Mouse (Mus musculus) spleen, embryonic (tissue): ENCODE data around the gene Gramd2.
"Not testable (repeated sequence)": the region's sequence is repeated elsewhere in the genome, so short reads cannot be mapped to it uniquely, and the experiment has no call there.

Experiments used
- CTCF ChIA-PET: fragments of 350-600 bp; sonication (Branson Sonifier 250); formaldehyde crosslinking; loops from one replicate; lab custom pipeline; 2022; lab: Charles Lee

The Gramd2 gene

DNA sequence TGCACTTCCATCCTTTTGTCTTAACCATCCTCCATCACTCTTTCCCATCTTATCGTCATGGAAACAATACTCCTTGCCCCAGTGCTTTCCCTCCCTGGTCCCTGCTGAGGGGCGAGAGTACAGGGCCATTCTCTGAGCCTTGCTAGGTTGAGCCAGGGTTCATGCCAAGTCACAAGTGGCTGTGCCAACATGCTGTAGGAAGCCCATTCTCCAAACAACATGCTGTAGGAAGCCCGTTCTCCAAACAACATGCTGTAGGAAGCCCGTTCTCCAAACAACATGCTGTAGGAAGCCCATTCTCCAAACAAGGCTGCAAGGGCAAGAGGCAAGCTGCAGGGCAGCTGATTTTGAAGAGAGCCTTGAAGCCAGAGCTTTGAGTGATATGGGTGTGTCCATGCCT, 38.3 kb downstream of the Gramd2 start:
- CTCF ChIA-PET: no interaction called here

DNA sequence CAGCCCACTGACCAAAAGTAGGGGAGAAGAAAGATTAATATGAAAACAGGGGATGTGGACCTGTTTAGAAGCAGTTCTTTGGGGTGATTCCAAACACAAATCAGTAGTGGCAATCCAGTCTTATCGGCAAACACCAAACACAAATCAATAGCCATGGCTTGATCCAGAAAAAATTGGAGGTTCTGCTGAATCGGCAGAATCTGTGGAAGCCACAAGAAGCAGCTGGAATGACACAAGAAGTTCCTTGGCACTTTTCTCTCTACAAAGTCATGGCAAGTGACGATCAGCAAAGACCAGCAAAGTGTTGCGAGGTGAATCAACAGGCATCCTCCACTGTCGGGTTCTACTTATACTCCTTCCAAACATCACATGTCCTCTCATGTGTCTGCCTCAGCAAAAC, 41.2 kb downstream of the Gramd2 start:
- CTCF ChIA-PET: no interaction called here

DNA sequence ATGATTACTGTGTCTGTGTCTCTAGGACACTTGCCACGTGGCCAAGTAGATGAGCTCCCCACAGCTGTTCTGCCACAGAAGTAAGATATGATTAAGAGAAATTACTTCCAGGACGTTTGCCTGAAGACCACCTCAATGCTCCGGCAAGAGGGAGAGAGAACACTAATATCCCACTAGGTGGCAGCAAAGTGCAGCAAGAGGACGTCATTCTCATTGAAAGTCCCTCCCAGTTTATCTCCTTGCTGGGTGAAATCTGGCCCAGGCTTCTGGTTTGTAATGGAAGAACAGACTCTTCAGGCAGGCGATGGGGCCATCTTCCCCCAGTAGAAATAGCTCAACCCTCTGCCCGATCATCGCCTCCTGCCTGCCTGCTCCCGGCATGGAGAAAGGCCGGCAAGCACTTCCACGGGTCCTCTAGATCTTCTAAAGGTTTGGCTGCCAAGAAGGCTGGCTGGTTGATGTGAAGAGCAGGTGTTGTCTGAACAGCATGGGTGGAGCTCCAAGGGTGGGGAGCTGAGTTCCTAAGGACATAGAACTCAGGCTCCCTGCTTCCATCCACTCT, 43.2 kb downstream of the Gramd2 start:
- CTCF ChIA-PET: interaction anchor here (0.7 to 1.2 kb wide), 2 partner anchors 246 to 326 kb away, joined by 3 read pairs; no protein-coding TSS in a partner anchor

DNA sequence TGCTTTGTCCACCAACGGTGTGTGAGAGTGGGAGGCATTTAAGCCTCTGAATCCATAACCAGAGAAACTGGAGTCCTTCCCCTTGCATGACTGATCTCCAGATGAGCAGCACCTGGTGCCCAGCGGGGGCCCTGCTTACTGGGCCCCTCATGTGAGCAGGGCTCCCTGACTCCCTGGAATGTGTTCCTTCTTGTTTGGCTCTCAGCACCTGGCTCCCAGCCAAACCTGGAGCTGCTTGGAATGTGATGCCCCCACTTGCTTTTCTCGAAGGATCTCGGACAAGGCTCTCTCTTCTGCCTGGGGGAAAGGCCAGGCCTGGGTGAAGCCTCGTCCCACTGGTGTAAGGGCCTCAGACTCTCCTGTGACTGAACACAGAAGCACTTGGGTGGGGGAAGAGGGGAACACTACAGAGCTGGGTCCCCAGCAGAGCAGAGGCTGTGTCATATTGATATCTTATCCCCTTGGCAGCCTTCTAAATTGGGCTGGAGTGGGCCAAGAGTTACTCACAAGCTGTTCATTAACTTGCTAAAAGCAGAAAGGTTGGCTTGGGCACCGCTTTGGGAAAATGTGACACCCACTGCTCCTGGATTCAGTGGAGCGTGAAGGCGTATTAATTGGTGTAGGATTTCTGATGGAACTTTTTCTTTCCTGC, 44.0 kb downstream of the Gramd2 start:
- CTCF ChIA-PET: interaction anchor here (1.2 kb wide), 1 partner anchor 245 kb away, joined by 3 read pairs; no protein-coding TSS in a partner anchor

DNA sequence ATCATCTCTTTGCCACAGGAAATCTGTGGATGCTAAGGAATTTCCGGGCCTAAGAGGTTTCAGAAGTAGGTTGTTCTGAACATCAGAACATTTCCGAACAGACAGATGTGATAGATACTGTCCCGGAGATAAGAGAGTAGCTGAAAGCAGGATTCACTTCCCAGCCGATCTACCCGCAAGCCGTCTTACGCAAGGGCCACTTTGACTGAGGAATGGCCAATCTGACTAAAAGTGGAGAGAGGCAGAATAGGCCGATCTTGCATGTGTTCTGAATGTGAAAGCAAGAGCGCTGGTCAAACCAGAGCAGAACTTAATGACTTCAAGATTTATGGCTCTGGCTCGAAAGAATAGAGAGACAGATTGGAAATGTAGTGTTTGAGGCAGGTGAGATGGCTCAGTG, 45.6 kb downstream of the Gramd2 start:
- CTCF ChIA-PET: no interaction called here

DNA sequence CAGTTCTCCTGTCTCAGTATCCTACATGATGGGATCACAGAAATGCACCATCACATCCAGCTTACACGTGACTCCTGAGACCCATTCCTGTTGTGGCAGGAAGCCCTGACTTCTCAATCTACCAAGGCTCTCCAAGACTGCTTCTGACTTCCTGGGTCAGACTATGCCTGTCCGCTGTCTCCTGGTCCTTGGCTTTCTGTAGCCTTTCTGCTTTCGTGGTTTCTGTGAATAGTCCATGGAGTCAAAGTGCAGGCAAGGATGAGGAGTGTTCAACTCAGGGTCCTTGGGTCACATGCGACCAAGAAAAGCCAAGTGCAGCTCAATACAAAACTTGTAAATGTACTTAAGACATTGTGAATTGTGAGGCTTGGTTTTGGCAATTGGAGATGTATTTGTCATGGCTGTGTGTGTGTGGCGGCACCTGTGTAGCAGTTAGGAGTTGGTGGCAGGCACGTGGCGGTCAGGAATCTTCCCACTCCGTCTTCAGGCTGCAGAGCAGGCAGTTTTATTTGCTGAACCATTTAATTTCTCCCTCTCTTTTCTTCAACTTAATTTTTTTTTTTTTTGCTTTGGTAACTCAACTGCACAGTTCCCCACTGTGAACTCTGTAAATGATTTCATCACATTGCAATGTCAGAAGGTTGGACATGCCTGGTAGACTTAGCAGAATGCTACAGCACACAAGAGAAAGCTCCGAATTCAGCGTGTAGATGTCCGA, 47.8 kb downstream of the Gramd2 start:
- CTCF ChIA-PET: interaction anchor here (0.6 kb wide), 1 partner anchor 104 kb away, joined by 4 read pairs; no protein-coding TSS in a partner anchor

DNA sequence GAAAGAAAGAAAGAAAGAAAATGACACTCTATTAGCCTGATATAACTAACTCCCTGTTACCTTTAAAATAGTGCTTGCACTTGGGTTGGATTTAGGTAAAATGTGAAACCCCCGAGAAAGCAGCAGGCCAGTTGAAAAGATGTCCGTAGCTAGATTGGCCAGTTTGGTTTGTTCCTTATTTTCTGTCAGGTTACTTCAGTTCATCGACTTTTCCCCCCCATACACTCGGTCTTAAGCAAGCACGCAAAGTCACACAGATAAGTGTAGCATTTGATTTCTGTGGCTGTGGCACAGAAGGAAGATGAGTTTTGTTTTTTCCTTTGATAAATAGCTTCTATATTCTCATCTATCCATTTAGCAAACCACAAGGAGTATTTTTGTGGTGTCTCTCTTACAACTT, 51.2 kb downstream of the Gramd2 start:
- CTCF ChIA-PET: no interaction called here

DNA sequence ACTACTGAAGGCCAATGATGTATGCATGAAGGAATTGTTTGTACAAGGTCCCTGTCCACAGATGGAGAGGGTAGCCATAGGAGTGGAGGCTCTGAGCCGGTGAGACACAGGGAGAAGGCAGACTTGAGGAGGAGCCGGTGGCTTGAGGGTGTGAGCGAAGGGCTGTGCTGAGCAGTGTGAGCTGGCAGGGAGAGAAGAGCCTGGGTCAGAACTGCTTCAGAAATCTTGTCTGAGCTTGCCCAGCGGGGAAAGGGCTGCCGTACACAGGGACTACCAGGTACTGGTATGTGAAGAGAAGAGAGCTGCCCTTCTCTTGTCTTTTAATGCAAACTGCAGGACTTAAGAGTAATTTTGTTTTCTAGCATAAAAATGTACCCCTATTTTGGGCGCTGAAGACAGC, 53.1 kb downstream of the Gramd2 start:
- CTCF ChIA-PET: no interaction called here

DNA sequence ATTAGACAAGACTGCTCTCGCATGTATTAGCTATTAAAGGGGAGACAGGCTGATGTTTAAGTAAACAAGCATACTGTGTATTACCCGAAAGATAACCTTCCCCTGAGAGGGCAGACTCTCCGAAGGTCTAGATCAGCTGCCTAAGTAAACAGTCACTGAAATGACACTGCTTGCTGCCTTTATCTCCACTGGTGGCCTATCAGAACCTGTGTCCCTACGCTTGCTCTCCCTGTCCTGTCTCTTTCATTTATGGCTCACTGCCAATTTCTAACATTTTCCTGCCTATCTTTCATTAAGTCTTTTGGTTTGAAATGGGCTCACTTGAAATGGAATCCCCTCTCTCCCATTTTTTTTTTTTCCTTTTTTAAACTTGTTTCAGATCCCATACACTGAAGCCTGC, 55.5 kb downstream of the Gramd2 start:
- CTCF ChIA-PET: no interaction called here

DNA sequence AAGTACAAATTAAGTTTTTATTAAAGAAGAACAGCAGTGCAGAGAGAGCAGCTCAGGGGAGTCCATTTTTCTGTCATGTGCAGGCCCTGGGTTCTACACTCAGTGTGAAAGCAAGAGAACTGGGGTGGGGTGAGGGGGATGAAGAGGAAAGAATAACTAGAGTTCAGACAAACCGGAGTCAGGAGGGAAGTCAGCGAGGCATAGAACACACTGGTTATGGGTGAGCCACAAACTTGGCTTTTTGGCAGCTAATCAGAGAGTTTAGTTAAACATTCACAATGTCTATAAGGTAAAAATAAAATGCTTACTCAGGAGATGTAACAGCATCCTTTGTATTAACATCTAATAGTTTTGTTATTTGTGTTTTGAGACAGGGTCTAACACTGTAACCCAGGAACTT, 60.6 kb downstream of the Gramd2 start:
- CTCF ChIA-PET: no interaction called here

DNA sequence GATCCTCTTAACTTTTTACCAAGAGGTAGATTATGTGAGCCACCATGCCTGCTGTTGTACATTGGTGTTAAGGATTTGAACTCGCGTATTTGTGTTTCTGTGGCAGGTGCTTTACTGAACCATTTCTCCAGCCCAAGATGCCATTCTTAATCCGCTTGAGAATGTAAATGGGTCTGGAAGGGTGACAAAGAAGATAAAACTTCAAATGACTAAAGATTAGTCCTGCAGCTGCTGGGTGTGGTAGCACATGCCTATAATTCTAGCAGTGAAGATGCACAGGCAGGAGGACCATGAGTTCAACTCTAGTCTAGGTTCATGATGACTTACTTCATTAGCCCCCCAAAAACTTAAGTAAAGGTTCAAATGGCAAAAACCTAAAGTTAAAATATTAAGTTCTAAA, 64.0 kb downstream of the Gramd2 start:
- CTCF ChIA-PET: no interaction called here

DNA sequence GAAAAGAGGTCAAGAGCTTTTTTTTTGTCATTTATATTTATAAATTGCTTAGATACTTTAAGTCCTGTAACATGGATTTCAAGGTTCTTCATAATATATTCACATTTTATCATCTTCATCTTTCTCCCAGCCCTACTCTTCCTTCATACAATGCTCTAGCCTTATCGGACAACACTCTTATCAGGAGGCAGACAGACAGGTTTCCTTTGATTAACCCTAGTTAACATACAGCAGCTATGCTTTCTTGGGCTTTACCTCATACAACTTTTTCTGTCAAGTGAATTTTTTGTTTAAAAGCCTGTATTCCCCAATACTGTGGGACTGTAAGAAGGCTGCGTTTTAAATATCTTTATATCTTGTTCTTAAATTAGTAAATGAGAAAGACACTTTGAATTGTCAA, 68.4 kb downstream of the Gramd2 start:
- CTCF ChIA-PET: interaction anchor here (0.7 kb wide), 1 partner anchor 47 kb away, joined by 9 read pairs; no protein-coding TSS in a partner anchor

DNA sequence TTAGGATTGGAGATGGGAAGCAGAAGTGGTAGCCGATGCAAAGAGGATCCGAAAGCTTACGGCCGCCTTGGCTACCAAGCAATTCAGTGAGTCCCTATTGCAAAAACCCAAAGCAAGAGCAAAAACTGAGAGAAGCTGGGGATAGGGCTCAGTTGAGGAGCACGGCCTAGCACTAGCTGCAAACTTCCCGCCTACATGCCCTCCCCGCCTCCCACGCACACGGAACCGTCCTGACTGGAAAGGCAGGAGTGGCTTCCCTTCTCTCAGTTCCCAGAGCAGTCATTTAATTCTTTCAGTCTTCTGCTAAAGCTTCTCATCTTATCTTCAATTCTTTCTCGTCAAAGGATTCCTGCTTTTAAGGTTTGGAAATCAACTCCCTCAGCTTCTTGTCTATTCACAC, 69.0 kb downstream of the Gramd2 start:
- CTCF ChIA-PET: interaction anchor here (0.6 kb wide), 1 partner anchor 318 kb away, joined by 3 read pairs; no protein-coding TSS in a partner anchor

DNA sequence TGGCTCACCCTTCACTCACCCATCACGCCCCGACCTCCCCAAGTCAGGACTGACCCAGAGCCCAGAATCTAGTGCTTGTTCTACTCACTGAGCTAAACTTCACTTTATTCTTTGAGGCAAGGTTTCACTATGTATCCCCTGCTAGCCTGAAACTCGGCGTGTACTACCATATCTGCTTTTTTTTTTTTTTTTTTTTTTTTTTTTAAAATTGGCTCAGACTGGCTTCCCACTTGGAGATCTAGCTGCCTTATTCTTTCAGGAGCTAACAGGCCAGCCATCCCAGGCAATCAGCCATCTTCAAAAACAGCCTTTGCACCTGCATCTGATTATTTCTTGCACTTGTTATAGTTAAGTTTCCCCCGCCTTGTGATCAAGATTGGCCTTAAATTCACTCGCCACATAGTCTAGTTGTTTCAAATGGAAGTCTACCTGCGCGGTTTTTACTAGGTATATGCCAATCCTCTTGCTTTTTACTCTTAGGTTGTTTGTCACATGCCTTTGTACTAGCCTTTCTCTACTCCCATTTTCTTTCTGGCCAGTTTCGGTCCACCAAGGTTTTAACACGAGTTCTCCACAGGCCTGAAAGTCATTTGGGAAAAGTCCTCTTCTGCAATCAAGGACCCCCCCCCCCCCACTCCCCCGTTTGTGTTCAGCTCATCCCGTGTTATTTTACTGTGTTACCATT, 69.8 kb downstream of the Gramd2 start:
- CTCF ChIA-PET: no interaction called here

DNA sequence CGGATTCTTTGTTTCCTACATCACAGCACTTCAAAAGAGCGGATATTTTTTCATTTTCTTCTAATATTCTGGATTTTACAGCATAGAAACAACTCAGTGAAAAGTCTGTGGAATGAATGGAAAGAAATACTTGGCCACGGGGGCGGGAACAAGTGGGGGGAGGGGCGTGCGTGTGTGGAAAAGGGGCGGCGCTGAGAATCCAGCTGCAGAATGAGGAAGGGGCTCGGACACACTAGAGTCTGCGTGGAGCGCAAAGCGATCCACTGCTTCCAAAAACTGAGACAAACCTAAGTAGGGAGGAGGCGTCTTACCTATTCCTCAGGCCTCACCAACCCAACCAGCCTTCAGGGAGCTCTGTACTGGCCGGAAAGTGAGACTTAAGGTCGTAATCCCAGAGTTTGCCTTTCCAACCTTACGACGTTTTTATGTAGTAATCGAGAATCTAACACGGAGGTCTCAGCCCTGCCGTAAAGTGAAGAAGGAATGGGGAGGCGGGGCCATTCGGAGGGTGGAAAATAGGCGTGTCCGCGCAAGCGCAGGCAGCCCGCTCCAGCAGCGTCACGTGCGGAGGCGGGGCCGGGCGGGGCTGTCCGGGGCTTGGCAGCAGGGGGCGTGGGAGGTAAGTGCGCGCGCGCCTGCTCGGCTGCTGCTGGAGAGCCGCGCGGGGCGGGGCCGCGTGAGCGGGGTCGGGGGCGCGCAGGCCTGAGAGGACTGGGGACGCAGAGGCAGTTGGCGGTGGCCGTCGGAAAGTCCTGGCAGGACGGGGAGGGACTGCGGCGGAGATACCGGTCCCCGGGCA, 70.5 kb downstream of the Gramd2 start, which contains the start of the genes Senp8 and Myo9a:
TSS of gene Senp8 (minus strand) at position 444 of the 799 bp plus-strand sequence.
TSS of gene Myo9a (plus strand) at position 630 of the 799 bp plus-strand sequence.
- CTCF ChIA-PET: no interaction called here

DNA sequence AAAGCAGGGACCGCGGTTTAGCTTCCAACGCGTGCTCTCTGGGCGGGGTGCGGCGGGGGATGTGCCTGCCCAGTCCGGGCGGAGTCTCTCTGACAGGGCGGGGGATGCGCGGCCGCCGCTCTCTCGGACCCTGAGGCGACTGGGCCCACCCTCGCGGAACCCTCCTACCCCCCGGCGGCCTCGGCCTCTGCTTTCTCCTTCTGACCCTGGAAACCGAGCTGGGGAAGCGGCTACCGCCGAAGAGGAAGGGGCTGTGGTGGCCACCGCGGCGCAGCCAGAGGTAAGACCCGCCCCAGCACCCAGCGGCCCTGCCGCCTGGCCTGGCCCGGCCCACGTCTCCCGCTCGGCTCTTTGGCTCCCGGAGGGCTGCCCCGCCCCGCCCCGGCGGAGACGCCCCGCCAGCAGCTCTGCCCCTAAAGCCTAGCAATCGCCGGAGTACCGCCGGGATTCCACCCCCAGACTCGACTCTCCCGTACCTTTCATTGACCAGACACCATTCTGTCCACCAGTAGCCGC, 71.2 kb downstream of the Gramd2 start:
- CTCF ChIA-PET: no interaction called here

DNA sequence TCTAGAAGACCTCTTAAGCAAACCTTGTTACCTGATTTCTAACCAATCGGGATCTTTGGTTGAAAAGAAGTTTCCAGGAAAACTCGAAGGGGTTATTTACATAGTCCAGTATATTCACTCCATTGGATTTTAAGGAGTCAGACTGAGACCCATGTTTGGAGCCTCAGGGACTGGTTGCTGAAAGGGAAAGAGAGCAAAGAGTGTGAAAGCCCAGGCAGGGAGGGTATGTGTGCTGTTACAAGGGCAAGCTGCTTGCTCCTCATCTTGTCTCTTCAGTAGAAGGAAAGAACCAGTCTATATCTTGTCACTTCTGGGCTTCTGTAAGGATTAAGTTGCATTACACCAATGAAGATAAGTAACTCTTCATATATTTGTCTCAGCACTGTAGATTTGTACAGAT, 72.0 kb downstream of the Gramd2 start:
- CTCF ChIA-PET: no interaction called here

DNA sequence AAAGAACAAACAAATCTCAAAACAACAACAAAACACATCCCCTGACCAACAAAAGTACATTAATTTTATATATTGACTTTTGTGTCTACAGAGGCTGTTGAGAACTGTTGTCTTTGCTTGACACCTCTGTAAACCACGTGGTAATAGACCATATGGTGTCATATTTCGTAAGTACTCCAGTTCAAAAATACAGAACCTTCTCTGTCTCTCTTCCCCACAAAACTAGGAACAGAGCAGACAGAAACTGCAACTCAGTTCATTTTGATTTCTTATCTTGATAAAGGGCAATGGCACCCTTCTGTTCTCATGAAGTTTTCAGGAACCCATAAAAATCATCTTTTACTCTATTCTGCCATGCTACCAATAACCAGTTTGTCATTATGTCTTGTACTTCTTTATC, 75.3 kb downstream of the Gramd2 start:
- CTCF ChIA-PET: no interaction called here

DNA sequence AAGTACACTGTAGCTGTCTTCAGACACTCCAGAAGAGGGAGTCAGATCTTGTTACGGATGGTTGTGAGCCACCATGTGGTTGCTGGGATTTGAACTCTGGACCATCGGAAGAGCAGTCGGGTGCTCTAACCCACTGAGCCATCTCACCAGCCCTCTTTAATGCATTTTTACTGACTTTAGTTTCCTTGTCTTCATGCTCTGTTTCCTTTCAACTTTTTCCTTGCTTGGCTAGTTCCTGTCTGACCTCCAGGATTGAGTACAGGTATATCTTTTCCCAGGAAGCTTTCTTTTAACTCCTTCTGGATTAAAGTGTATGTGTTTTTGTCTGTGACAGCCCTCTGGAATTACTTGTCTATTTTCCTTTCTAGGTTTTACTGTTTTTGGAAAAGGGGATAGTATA, 77.1 kb downstream of the Gramd2 start:
- CTCF ChIA-PET: interaction anchor here (0.6 to 0.9 kb wide), 2 partner anchors 19 to 1193 kb away, joined by 3 read pairs; no protein-coding TSS in a partner anchor

DNA sequence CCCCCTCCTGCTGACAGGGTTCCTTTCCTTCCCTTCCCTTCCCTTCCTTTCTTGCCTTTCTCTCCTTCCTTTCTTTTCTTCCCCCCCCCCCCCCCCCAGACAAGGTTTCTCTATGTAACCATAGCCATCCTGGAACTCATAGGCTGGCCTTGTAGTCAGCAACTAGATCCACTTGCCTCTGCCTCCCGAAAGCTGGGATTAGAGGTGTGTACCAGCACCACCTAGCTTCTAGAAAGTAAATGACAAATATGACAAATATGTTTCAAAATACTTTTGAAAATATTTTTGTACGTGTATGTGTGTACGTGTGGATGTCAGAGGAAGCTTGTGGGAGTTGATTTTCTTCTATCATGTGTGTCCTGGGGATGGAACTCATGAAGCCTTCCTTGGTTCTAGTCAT, 80.6 kb downstream of the Gramd2 start:
- CTCF ChIA-PET: no interaction called here

DNA sequence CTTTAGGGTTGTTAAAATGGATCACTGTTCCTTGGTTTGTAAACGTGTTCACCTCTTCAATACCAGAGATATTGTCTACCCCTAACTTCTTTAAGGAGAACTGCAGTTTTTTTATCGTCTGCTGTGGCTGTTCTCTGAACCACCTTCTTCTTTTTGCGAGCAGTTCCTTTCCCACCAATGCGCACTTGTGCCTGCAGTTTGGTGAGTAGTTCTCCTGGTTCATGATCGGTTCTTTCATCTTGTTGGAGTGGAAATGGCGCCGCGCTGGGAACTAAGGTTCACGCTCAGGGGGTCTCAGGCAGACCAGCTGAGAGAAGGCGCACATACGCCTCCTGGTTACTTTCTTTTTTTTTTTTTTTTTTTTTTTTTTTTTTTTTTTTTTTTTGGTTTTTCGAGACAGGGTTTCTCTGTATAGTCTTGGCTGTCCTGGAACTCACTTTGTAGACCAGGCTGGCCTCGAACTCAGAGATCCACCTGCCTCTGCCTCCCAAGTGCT, 87.1 kb downstream of the Gramd2 start:
- CTCF ChIA-PET: not testable (repeated sequence)
